Mouse (Mus musculus): ENCODE data around the gene Enpep.
A peak's percentile ranks its signal among the peaks of the same experiment; 100 is the strongest.

Gene Enpep

DNA sequence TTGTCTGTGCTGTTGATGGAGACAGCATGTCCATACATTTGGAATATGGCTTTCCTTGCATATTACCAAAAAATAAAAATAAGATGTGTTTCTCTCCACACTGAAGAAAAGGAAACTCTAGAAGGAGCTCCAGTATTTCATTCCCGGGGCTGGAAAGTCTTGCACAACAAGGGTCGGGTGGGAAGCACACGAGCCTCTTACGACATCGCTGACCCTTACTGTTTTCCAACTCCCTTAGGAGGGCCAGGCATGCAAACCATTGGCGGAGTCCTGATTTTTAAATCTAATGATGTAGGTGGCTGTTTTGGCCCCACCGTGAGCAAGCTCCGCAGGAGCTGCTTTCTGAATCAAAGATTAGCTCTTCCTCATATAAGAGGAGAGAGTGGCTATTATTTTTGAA lies 20.6 kb downstream of the Enpep start:
- no peak for DNase-seq

DNA sequence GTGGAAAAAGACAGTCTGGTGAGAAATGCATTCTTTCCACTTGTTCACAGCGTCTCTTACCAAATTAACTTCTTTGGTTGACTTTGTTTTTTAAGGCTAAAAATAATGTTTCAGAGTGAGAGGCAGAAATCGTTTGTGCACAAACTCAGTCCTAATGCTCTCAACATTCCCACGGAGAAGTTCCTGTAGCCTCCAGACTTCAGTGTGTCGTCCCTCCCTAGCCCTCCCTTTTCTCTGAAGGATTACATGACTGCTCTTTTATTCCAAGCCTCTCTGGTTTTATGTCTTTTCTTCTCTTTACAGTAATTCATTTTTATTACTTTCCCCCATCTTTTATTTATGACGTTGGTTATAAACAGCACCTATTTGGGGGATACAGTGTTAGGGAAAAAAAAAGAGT lies 22.6 kb downstream of the Enpep start:
- DNase-seq = no peak

DNA sequence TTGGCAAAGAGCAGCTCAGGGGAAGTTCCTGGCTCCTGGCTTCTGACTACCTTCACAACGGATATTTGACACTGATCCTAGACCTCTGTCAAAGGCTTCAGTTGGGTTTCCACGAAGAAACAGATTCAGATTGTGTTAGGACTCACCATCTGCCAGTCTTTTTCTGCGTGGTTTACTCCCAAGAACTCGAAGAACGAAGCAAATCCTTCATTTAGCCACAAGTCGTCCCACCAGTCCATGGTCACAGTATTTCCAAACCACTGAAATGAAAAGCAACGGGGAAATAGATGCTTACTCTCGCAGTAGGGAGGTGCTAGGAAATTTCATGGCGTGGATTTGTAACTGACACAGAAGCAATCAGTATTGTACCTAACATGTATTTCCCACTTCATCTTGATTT lies 23.6 kb downstream of the Enpep start:
- DNase-seq = no peak

DNA sequence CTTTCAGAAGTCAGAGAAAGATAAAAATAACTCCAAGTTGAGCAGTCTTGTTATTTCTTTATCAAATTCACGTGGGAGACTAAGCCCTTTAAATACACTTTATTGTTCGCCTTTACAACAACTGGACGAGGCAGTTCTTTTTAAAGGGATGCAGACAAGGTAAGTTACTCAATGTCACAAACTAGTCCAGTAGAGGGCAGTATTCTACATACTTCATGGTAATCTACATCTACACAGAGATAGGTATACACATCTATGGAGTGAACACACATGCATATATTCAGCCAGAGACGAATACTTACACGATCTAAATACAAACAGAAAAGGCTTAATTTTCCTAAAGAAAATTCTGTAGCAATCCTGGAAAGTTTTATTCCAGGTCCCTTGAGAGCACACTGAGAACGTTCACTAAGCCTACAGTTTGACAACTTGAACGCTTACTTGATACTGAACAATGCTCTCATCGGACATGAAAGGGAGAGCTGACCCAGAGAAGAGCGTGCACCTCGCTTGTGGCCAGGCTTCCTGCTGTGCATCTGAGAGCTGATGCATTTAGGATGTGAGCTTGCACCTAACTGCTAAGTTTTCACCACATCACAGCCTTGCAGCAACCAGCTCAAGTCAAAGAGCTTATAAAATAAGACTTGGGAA lies 24.3 kb downstream of the Enpep start:
- DNase-seq = no peak

DNA sequence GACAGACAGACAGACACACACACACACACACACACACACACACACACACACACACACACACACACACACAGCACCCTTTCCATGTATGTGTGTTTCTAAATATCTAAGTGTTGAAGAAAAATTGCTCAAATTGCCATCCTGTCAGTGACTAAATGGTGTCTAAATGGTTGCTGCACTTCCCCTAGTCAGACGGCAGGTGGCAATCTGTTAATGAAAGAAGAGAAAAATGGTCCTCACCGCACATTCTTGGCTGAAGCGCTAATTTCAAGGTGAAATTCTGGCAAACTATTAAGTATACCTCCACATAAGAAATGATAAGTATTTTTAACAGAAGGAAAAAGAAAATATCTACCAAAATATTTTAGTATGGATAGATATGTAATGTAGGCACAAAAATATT lies 28.6 kb downstream of the Enpep start:
- DNase-seq = peak; percentile 19

DNA sequence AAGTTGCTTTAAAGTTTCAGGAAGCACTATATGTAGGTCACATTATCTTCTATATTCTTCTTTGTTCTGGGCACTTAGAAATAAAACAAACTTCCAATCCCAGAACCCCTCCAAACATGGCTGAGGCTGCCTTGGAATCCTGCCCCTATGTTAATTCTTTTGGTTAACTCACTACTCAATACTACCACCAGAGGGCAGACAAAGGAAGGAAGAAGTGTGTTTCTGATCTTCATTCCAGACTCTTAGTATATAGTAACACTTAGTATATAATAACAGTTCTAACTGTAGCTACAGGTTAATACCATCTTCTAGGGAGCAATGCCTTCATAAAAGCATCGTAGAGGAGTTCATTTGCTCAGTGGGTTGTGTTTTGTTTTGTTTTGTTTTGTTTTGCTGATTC lies 32.6 kb downstream of the Enpep start:
- no peak for DNase-seq

DNA sequence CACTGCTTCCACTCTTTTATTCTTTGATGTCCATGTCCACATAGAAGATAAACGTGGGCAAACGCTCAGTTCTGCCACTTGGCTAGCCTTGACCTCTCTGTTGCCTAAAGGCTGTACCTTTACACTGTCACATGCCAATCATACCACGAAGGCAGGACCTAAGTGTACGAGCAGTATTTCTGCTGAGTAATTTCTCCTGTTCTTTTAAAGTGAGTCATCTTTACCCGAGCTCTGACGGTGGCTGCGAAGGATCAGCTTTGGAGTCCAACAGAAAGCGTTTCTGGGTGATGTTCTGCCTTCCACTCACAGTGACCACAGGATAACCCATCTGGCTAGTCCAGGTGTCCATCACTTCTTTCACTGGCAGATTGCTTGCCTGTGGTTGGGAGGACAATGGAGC lies 33.9 kb downstream of the Enpep start:
- DNase-seq = no peak

DNA sequence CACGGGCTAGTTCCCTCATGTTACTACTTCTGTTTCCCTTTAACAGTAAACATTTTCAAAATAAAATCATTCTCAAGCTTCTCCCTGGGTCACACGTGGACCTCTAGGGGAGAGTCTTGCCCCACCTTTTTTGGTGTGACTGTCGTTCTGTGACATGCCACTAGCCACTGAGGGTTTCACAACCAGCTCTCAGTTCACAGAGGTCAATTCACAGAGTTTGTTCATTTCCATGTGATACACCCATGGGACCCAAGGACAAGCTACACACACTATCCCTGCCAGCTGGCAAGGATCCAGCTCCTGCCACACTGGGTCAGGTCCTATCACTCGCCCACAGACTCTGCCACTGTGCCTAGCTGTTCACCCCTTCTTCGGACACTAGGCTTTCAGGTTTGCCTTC lies 35.5 kb downstream of the Enpep start:
- no peak for DNase-seq

DNA sequence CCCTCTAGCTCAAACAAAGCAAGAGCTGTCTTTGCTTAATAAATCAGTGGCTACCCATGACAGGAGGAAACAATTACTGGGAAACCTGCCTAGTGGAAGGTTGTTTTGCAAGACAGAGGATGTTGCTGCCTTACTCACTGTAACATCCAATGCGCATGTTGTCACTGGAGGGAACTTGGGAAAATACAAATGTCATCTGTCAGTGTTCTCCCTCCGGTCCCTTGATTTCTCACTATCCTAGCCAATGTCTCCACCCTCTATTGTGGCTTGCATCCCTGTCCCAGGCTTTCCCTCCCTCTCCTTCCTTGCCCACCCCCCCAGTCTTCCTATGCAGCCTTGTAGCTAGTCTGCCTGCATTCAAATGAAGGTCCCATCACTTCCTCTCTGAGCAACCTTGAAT lies 36.6 kb downstream of the Enpep start:
- DNase-seq = no peak

DNA sequence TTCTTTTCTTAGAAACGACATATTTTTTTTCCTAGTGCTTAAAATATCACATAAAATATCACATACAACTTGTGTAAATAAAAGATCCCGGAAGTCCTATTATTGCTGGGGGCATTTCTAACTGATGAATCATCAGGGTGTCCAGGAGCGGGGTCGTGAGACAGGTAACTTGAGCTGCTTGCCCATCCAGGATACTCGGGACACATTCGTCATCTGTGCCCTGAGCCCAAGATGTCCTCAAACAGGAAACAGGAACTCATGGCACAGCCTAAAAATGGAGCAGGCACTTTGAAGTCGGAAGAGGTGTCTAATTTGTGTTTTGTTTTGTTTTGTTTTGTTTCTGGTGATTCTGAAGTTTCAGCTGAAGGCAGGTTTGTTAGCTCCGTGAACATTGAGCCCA lies 43.0 kb downstream of the Enpep start:
- no peak for DNase-seq

DNA sequence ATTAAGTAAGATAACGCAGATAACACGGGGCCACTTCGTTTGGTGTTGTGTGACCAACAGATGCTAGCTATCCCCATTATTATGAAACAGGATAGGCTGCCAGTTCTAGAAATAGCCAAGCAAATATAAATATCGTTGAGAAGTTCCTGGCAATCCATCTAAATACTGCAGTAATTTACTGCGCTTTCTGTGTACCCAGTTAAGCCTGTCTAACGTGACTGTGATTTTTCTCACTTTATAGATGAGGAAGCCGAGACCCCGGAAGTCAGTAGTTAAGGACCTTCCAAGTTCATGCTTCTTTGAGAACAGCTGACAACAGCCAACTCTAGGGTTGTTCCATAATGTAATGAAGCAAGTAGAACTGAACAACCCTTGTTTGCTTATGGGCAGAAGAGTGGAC lies 45.4 kb downstream of the Enpep start:
- DNase-seq = no peak

DNA sequence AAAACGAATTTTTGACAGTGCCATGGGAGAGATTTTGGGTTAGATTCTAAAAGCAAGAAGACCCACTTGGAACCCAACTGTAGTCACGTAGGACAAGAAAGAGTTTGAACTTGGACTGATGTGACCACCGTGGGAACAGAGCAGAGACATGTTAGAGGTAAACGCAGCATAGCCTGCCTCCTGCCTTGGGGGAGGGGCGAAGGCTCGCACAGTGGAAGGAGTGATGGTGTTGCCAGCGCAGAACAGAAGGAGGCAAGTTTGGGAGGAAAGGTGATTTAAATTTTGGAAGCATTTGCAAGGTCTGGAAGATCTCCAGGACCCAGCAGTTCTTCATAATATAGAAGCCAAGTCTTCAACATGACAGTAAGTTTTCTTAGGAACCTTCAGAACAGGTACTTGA lies 46.1 kb downstream of the Enpep start:
- no peak for DNase-seq

DNA sequence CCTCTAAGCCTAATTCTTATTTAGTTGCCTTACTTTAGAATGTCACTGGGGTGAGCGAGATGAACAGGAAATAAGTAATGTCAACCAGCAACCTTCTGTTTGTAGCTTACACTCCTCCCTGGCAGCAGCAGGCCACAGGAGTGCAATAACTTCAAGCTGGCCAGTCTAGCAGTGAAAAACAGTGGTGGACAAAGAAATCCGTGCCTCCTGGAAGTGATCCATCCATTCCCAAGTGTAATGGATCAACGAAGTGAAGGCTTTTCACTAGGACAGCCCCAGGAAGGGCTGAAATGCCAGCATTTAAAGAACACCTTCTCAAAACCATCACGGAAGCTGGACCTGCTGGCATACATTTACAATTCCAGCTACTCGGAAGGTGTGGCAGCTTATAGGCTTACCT lies 48.2 kb downstream of the Enpep start:
- no peak for DNase-seq

DNA sequence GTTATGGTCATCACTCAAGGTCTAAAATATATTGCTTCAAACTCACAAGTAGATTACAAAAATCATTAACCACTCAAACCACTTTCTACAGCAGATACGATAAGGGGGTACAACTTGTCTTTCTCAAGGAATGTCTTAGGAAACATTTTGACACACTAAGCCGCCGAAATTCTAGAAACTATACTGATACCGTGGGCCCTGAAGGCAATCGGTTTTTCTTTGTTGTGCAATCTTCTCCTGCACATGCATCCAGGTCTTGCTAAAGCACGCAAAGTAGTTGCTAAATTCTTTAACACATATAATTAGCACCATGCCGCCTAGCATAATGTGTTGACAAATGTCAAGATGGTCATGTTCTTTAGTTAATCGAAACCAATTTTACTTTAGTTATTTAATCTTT lies 53.1 kb downstream of the Enpep start:
- no peak for DNase-seq

DNA sequence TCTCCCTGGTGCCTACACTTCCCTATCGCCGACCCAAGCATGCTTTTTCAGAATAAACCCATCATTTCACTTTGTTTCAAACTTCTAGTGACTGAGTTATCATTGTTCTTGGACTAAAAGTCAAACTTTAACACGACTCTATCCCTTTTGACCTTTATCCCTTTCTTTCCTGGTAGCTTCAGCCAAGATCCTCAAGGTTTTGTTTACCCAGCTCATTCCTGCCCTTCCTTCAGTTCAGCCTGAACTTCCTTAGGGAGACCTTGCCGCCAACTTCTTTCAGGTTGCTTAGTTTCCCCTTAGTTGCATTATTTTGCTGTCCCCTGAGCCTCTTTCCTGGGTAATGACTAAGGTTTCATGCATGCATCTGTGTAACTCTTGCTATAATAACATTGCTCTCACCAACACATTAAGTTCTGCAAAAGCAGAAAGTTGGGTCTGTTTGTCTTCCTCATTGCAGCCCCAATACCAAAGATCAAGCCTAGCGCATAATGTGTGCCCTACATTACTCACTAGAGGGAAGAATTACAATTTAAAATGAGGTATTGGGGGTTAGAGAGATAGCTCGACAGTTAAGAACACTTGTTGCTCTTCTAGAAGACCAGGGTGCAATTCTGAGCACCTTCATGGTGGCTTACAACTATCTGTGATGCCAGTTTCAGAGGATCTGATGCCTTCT lies 59.2 kb downstream of the Enpep start:
- no peak for DNase-seq

DNA sequence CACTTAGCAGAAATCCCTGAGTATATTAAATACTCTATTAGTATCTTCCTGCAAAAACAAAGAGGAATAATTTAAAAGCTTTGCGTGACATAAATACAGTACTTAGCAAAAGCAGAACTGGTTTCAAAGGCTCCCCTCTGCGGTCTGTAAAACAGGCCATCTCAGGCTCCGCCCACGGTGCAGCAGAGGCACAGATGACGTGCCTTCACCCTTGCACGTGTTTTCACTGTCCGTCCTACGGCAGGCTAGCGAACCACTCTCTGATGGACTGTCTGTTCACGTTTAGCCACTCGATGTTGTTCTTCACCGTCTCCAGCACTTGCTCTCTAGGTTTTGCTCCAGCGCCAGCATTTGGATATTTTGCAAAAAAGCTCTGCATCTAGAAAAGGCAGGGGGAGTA lies 62.5 kb downstream of the Enpep start:
- DNase-seq = peak; percentile 5

DNA sequence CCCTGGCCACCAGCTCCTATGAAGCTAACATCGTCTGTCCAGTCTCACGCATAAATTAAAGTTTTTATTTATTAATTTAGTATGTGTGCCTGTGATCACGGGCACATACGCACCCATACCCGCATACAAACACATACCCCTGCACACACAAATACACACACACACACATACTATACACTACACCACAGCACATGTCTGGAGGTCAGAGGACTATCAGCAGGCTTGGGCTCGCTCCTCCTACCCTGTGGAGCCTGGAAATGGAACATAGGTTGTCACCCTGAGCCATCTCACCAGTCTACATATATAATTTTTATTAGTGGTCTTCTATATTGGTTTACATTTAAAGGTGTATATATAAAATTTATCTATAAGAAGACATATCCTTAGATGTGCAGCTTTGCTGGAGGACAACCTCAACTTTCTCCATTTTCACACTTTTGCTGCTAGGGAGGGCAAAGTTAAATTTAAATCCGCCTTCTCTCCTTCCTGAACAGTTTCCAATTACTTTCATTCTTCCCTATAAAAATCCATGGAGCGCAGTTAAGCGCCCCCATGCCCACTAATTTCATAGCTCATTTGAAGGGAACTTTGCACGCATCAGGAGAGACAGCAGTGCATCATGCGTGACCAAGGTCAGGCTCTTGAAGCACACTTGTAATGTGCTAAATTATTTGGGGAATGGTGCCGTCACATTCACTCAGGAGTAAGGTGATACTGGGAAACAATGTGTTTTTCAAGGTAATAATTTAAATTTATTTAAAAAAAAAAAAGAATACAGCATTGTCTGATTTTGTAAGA lies 63.4 kb downstream of the Enpep start:
- no peak for DNase-seq

DNA sequence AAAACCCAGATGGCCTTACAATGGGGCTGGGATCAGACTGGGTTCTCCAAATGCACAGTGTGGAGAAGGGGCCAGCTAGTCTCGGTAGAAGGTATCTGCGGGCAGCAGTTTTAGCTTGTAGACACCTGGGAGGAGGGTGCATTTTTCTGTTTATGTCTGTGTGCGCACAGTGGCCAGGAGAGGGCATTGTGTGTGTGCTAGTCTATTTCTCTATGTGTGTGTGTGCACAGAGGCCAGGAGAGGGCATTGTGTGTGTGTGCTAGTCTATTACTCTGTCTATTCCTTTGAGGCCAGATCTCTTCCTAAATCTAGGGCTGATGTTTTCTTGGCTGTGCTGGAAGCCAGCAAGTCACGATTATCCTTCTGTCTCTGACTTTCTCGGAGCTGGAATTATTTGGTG lies 74.0 kb downstream of the Enpep start:
- no peak for DNase-seq

DNA sequence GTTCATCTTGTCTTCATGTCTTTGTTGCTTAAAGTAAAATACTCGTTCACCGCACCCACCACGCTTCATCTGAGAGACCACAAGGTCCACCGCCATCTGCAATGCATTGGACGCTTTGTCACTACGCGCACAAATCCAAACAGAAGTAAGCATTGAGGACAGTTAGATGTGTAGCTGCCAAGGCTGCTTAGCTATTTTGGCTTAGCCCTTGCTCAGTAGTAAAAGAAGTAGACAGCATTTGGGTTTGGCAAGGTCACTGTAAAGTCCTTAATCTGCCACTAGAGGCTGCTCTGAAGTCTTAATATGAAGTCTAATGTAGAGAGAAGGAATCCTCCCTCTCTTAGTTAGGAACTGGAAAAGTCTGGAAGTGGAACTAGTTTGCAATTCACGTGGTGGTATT lies 75.8 kb downstream of the Enpep start:
- DNase-seq = no peak

DNA sequence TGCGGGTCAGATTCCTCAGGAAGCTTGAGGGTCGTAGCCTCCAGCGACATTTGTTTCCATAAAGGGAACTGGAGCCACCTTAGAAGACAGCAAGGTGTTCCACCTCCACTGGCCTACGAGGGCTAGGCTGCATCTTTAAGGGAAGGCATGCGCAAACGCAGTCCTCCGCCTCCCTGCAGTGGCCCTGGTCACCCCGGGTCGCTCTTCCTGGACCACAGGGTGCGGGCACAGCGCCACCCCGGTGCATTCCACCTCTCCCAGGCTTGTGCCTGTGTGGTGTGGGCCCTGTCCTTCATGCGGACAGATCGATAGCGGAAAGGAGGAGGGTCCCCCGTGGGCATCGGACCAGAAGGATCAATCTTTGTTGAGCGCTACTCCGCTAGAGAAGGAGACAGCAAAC lies 76.2 kb downstream of the Enpep start:
- DNase-seq = no peak

DNA sequence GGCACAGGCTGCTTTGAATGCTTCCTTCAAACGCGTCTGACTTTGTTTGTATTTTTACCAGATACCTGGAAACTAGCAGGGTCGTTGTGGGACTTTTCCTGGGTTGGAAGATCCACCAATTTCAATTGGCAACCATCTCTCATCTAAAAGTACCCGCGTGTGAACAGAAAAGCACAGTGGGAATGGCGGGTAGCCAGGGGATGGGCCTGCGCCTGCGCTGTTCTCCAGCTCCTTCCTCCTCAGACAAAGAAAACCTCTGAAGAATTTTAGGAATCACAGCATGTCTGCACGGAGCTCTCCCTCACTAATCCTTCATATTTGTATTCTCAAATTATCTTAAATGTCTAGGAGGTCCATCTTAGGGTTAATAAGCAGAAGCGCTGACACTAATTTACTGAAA lies 78.3 kb downstream of the Enpep start:
- DNase-seq = peak; percentile 20

DNA sequence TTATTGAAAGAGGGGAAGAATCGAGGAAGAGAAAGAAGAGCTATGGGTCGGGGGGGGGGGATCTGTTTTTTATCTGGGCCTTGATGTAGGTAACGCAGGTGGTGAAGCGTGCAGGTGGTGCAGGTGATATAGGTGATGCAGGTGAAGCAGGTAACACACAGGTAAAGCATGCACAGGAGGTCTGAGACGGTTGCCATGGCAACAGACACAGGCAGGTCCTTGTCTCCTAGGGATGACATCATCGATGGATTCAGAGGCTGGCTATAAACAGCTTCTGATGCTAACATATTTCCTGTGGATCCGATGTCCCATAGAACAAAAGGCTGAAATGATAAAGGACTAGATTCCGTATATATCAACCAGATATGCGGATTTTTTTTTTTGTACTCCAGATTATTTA lies 81.5 kb downstream of the Enpep start:
- no peak for DNase-seq

DNA sequence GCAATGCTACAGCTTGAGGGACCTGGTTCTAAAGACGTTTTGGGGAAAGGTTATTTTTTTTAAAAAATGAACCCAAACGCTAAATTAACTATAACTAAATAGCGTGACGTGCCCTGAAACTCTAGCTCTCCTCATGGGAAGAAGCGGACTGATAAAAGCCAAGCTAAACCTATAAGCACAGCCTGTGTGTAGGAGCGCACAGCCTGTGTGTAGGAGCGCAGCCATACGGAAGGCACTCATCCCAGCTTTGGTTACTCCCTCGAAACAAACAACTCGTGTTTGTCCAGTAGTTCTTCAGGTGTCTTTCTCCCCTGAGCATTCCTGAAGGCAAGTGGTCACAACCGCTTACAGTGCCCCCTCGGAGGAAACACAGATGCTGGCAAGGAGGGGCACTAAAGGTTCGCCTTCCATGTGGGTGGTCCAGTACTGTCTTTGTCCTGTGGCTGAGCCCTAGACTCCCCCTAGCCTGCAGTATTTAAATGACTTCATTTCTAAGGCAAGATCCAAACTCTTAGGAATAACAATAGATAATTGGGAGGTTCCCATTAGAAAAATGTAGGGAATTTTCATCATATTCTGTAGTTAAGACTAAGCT lies 93.8 kb downstream of the Enpep start:
- DNase-seq = no peak

DNA sequence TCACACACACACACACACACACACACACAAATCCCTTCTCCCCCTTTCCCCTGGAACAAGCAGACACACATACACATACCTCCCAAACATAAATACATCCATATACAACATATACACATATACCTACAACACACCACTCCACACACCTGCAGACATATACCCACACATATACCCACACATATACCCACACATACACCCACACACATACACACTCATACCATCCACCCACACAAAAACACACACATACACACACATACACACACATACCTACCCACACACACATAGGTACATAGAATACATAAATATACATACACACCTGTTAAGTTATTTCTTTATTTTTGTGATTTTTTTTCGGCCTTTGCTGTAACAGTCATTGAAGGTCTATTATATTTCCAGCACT lies 94.5 kb downstream of the Enpep start:
- no peak for DNase-seq
